Mouse (Mus musculus) lung, embryonic 14.5 days (tissue): Measurements from ENCODE around the gene G430095P16Rik. TPM values are rescaled to one million over a fixed set of nuclear protein-coding genes. Genes with fewer than 3 reads are reported as not detected.

Experiments used
- ATAC-seq: fragments of 200-750 bp; cut with Nextera tagmentation; 2 replicates; pipeline ENCODE4 v1.8.0; 2017; ENCODE audit warnings: mild to moderate bottlenecking, moderate TSS enrichment, moderate library complexity; ENCODE audit not compliant: insufficient read depth
- DNase-seq: peaks from one replicate; pipeline ENCODE4 v3.0.0-alpha.2; 2015
- H3K27ac ChIP-seq: fragments of 300-500 bp; sonication (generic); 2 replicates; pipeline ENCODE4 v1.5.1; 2014; ENCODE audit warnings: low read depth, mild to moderate bottlenecking, moderate library complexity
- H3K27me3 ChIP-seq: fragments of 300-500 bp; sonication (generic); 2 replicates; pipeline ENCODE4 v1.6.1; 2014; ENCODE audit warnings: low read length, control low read depth; ENCODE audit not compliant: insufficient read depth
- H3K36me3 ChIP-seq: fragments of 300-500 bp; sonication (generic); 2 replicates; pipeline ENCODE4 v1.6.1; 2014; ENCODE audit warnings: control low read depth; ENCODE audit not compliant: insufficient read depth
- H3K4me1 ChIP-seq: fragments of 300-500 bp; sonication (generic); 2 replicates; pipeline ENCODE4 v1.6.1; 2014; ENCODE audit warnings: antibody characterized with exemption, control low read depth; ENCODE audit not compliant: insufficient read depth
- H3K4me2 ChIP-seq: fragments of 300-500 bp; sonication (generic); 2 replicates; pipeline ENCODE4 v1.6.1; 2014; ENCODE audit warnings: mild to moderate bottlenecking
- H3K4me3 ChIP-seq: fragments of 300-500 bp; sonication (generic); 2 replicates; pipeline ENCODE4 v1.5.1; 2014; ENCODE audit warnings: low read depth, low read length
- H3K9ac ChIP-seq: fragments of 300-500 bp; sonication (generic); 2 replicates; pipeline ENCODE4 v1.6.1; 2014
- H3K9me3 ChIP-seq: fragments of 300-500 bp; sonication (generic); 2 replicates; pipeline ENCODE4 v1.6.1; 2016; ENCODE audit warnings: low read depth, low read length, control low read depth
- CTCF ChIP-seq: IDR thresholded peaks from 2 replicates; pipeline ENCODE4 v1.5.1; 2016; ENCODE audit warnings: antibody characterized with exemption, low read depth
- WGBS: fragments of 180-500 bp; shearing (Covaris S2); extraction: QIAGEN DNeasy Blood & Tissue Kit; methylation state at CpG from one replicate; pipeline ENCODE4 v1.1.7; 2014; 5-methylcytosine and 5-hydroxymethylcytosine counted together
- polyA plus RNA-seq: library from polyadenylated mRNA; unstranded; fragments of >200 nt; fragmentation: Nextera tagmentation; extraction: Ambion mirVana; gene quantifications from 2 replicates; pipeline ENCODE4 v1.2.1, GENCODE M21; 2014

Gene G430095P16Rik
- polyA plus RNA-seq, 1 experiment from 2014 or later: 2.8 TPM

DNA sequence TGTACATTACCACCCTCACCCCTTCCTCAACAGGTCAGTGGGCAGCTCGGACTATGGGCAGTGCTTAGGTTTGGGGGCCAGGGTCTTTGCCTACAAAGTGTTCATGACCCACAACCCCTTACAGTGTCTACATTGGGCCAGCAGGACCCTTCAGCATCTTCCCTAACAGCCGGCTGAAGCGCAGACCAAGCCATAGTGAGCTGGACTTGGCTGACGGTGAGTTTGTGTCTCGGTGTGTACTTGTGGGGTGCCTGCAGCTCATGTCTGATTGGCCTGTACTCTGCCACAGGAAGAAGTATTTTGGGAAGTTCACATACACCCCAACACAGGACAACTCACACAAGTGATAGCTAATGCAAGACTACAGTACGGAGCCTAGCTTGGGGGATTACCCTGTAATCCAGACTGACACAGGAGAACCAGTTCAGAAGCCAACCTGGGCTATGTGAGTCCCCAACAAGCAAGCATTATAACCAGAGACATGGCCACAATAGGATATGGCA lies 19.8 kb upstream of the G430095P16Rik start:
- peaks cover 38% of the 10 kb centered on the region for H3K36me3 ChIP-seq
- ATAC-seq (no peak), DNase-seq (no peak)
- TF ChIP-seq CTCF: no peak
- no peaks in the 10 kb centered on the region for H3K9me3 ChIP-seq
- WGBS: 79% methylated on average over 6 of the region's 6 CpGs
- H3K4me3 ChIP-seq: peak overlapping the region; percentile 39
- peak overlapping the region; percentile 60 for H3K4me2 ChIP-seq
- H3K4me1 ChIP-seq: peaks cover 19% of the 10 kb centered on the region
- H3K27me3 ChIP-seq: peaks cover 52% of the 10 kb centered on the region
- peak overlapping the region; percentile 44 for H3K27ac ChIP-seq
- no peak overlapping the region for H3K9ac ChIP-seq

- H3K9me3 ChIP-seq: no peaks in the 10 kb centered on the region
- peak overlapping the region; percentile 63 for H3K27ac ChIP-seq
- peaks cover 21% of the 10 kb centered on the region for H3K4me1 ChIP-seq
- H3K36me3 ChIP-seq: peaks cover 35% of the 10 kb centered on the region
- H3K27me3 ChIP-seq: peaks cover 55% of the 10 kb centered on the region
- 17% methylated on average over 38 of the region's 38 CpGs for WGBS
- peak overlapping the region; percentile 39 for H3K4me3 ChIP-seq
- no peak for TF ChIP-seq CTCF
- H3K4me2 ChIP-seq: peak overlapping the region; percentile 60
- peak; percentile 21 for DNase-seq
- ATAC-seq: no peak
- H3K9ac ChIP-seq: peak overlapping the region; percentile 11; the same call in 1 of the 2 replicates
These were observed 19.1 kb upstream of the G430095P16Rik start for GRCm38 (mm10) chr8:84703466-84704249.

DNA sequence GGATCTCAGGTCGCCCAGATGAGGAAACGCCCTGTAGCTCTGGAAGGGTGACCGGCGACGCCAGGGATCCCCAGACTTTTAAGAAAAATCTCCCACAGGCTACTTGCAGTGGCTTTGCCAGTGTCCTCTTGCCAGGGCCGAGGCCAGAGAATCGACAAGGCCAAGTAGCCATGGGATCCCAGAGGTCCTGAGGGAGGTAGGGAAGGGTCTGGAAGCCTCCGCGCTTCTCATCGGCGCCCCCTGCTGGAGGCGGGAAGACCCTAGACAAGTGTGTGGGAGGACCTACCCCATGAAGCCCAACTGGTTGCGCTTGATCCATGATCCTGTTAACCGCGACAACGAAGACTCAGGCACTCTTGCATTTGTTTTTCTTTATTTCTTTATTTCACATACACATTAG lies 18.5 kb upstream of the G430095P16Rik start:
- peaks cover 55% of the 10 kb centered on the region for H3K27me3 ChIP-seq
- H3K9me3 ChIP-seq: no peaks in the 10 kb centered on the region
- WGBS: 11% methylated on average over 16 of the region's 16 CpGs
- peak overlapping the region; percentile 11; the same call in 1 of the 2 replicates for H3K9ac ChIP-seq
- DNase-seq: peak; percentile 89
- H3K36me3 ChIP-seq: peaks cover 32% of the 10 kb centered on the region
- peaks cover 26% of the 10 kb centered on the region for H3K4me1 ChIP-seq
- peak overlapping the region; percentile 39 for H3K4me3 ChIP-seq
- H3K27ac ChIP-seq: peak overlapping the region; percentile 63
- TF ChIP-seq CTCF: peak; percentile 87
- no peak for ATAC-seq
- H3K4me2 ChIP-seq: peak overlapping the region; percentile 60

GRCm38 (mm10) chr8:84704867-84705831 lies 17.7 kb upstream of the G430095P16Rik start:
- Histone ChIP-seq H3K4me1 (peaks cover 26% of the 10 kb centered on the region), H3K27me3 (peaks cover 55% of the 10 kb centered on the region), H3K36me3 (peaks cover 28% of the 10 kb centered on the region), H3K4me2 (peak overlapping the region; percentile 60), H3K9me3 (no peaks in the 10 kb centered on the region), H3K4me3 (peak overlapping the region; percentile 39), H3K27ac (peak overlapping the region; percentile 60), H3K9ac (peak overlapping the region; percentile 42)
- WGBS: 5% methylated on average over 58 of the region's 61 CpGs
- DNase-seq (peak; percentile 57), ATAC-seq (no peak)
- TF ChIP-seq CTCF: no peak

DNA sequence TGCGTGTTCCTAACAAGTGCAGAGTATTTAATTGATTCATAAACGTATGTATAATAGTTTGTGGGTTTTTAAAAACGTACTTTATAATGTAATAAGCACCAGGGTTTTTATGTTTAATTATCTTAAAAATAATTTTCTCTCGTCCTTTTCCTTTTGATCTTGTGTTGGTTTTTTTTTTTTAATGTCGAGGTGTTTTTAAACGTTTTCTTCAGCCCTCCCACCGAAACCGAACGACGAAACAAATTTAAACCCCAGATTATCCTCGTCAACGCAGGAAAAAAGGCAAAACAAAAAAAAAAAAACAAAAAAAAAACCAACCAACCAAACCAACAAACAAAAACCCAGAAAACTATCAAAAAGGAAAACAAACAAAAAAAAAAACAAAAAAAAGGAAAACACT lies 16.8 kb upstream of the G430095P16Rik start:
- Histone ChIP-seq H3K4me3 (peak overlapping the region; percentile 39), H3K4me2 (peak overlapping the region; percentile 60), H3K27me3 (peaks cover 55% of the 10 kb centered on the region), H3K9me3 (no peaks in the 10 kb centered on the region), H3K36me3 (peaks cover 31% of the 10 kb centered on the region), H3K4me1 (peaks cover 29% of the 10 kb centered on the region), H3K27ac (no peak overlapping the region), H3K9ac (peak overlapping the region; percentile 42)
- DNase-seq (peak; percentile 12), ATAC-seq (no peak)
- WGBS: 19% methylated on average over 12 of the region's 12 CpGs
- no peak for TF ChIP-seq CTCF

- WGBS: 12% methylated on average over 43 of the region's 45 CpGs
- Histone ChIP-seq H3K27ac (peak overlapping the region; percentile 59), H3K36me3 (peaks cover 34% of the 10 kb centered on the region), H3K27me3 (peaks cover 55% of the 10 kb centered on the region), H3K4me2 (peak overlapping the region; percentile 60), H3K4me1 (peaks cover 34% of the 10 kb centered on the region), H3K4me3 (peak overlapping the region; percentile 30), H3K9ac (peak overlapping the region; percentile 45), H3K9me3 (no peaks in the 10 kb centered on the region)
- no peak for ATAC-seq
- TF ChIP-seq CTCF: no peak
- peak; percentile 46 for DNase-seq
These were observed 16.1 kb upstream of the G430095P16Rik start for GRCm38 (mm10) chr8:84706610-84707266.
